Mouse (Mus musculus): Measurements from ENCODE around the gene Wwox. TPM values are rescaled to one million over a fixed set of nuclear protein-coding genes. Genes with fewer than 3 reads are reported as not detected.

Gene Wwox
- total RNA-seq, 2 experiments from 2014 or later = 12.7 to 13.6 TPM

GRCm38 (mm10) chr8:114964206-114964605 is 524.8 kb downstream of the Wwox start:
- DNase-seq (ENCODE audit: low spot score in 2 of 2) = no peak
- intact Hi-C loops (cut with DNase I) = no loop called here

DNA sequence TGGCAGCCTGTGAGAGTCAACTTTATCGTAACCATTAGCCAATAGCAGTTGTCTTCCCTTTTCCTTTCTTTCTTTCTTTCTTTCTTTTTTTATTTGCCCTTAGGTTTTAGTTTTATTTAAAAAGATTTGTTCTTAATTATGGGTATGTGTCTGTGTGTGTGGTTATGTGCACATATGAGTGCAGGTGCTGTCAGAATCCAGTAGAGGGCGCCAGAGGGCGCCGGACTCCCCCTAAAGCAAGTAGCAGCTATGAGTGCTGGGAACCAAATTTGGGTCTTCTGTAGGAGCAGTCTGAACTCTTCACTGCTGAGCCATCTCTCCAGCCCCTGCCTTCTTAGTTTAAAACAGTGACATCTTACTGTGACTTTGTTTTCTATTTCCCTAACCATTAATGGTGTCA is 529.4 kb downstream of the Wwox start:
- DNase-seq (ENCODE audit: low spot score in 2 of 2) = no peak
- intact Hi-C loops (cut with DNase I) = no loop called here

DNA sequence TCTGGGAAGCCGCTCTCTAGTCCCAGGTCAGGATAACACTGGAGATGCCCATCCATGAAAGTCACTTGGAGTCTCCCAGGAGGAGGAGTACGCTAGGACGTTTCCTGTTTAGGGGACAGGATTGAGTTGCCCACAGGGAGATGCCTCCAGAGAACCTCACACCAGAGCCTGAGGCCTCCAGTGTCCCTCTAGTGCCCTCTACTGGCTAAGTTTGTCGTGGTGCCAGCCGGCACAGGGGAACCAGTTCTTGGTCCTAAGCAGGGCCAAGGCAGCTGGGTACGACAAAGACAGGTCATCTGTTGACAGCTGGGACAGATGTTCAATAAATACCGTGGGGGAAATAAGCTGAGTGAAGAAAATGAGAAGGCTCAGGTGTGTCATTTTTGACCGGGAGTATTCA is 531.9 kb downstream of the Wwox start:
- intact Hi-C loops (cut with DNase I) = loop anchor here (1.0 to 5.0 kb wide), 4 partner anchors 200 to 736 kb away; partner anchors contain the start of gene Maf
- DNase-seq (ENCODE audit: low spot score in 2 of 2) = peak; percentile 71 to 76

DNA sequence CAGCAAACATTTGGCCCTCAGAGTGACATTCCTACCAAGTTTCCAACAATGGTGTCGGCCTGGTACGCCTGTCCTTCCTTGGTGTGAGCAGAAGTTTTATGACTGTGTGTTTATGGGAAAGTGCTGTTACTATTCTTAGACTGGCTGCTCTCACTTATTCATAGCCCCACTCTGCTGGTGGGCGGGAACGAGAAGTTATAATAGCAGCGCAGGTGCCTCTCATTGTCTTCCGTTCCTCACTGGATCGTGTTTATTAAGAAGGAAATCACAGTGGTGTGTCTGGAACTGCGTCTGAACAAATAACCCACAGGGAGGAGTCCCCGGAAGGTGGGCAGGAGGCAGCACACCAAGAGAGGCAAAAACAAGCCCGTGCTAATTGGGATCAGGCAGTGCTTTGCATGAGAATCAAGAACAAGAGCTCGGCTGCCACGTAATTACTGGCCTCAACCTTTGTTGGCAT is 533.6 kb downstream of the Wwox start:
- peak; percentile 22 to 26 for DNase-seq (ENCODE audit: low spot score in 2 of 2)
- intact Hi-C loops (cut with DNase I) = loop anchor here (5.0 kb wide), 3 partner anchors 431 to 734 kb away; partner anchors contain the start of gene Maf

DNA sequence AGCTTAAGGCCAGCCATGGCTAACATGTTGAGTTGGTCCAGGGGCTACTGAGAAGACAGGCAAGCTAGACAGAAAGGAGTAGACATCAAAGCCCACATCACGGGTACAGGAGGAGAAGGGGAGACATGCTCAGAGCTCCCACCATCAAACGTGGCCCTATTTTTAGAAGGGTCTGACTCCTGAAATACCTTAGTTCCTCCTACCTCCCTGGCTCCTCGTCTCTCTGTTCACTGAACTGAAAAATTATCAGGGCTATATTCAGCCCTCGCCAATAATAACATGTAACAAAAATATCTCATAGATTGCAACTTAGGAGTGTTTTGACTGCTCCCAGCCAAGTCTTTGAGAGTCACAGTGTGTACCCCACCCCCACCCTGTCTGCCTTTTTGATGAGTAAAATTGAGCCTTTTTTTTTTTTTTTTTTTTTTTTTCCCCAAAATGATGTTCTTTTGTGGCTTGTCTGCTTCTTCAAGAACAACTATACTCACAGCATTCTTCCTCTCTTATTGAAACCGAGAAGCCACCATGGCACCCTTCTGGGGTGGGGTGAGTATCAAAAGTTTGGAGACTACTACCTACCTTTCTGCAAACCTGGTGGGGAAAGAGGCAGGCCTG is 535.0 kb downstream of the Wwox start:
- DNase-seq (ENCODE audit: low spot score in 2 of 2) = no peak
- intact Hi-C loops (cut with DNase I) = loop anchor here (5.0 kb wide), 3 partner anchors 432 to 733 kb away; partner anchors contain the start of gene Maf

GRCm38 (mm10) chr8:114977746-114978145 is 538.3 kb downstream of the Wwox start:
- DNase-seq (ENCODE audit: low spot score in 2 of 2) = no peak
- intact Hi-C loops (cut with DNase I) = no loop called here

- intact Hi-C loops (cut with DNase I) = no loop called here
Observed at GRCm38 (mm10) chr8:114978206-114978960, 538.9 kb downstream of the Wwox start.

DNA sequence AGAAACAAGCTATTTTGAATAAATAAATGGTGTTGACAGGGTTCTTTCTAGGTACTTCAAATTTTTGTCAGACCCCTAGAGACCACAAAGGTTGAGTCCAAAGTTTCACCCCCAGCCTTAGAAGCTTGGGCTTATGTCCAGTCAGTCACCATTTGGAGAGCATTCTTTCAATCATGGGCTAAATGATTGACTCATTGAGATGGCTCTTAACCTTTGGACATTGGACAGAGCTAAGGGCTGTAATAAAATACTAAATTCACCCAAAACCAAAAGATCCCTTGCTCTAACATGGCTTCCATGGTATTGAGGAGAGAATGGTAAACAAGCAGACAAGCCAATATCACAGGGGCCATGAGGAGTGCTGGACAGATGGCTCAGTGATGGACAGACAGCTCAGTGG is 540.2 kb downstream of the Wwox start:
- intact Hi-C loops (cut with DNase I) = no loop called here
- no peak for DNase-seq (ENCODE audit: low spot score in 2 of 2)

More at GRCm38 (mm10) chr8:114978206-114978960, 538.9 kb downstream of the Wwox start:
- no peak for DNase-seq (ENCODE audit: low spot score in 2 of 2)

DNA sequence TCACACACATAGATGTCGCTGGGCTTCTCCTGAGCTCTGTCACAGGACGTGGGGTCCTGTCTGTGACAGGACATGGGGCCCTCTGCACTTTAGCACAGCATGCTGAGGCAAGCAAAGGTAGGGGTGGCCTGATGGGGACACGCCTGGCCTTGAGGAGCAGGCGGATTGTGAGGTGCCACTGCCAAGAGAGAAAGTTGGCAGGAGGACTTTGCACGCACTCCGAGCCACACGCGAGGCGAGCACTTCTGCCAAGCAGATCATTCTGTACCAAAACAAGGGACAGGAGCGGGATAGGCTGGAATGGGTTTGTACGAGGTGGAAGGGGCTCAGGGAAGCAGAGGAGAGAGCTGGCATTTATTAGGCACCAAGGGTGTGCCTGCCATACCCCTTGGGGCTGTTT is 543.3 kb downstream of the Wwox start:
- intact Hi-C loops (cut with DNase I) = no loop called here
- no peak for DNase-seq (ENCODE audit: low spot score in 2 of 2)

DNA sequence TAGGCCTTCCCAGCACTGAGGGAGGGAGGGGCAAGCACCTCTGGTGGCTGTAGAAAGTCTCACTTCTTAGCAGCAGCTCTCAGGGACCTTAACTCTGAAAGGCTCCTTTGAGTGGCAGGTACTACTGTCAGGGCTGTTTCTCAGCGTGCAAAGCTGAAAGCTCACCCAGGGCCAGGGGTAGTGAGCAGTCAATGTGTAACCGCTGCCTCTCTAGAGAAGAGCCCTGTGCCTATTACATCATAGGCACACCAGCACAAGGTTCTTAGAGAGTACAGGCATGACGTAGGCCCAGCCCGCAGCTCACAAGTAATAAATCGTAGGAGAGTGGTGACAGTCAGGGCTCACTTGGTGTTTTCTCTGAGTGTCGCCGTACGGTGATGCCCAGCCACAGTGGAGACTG is 545.0 kb downstream of the Wwox start:
- intact Hi-C loops (cut with DNase I) = no loop called here

DNA sequence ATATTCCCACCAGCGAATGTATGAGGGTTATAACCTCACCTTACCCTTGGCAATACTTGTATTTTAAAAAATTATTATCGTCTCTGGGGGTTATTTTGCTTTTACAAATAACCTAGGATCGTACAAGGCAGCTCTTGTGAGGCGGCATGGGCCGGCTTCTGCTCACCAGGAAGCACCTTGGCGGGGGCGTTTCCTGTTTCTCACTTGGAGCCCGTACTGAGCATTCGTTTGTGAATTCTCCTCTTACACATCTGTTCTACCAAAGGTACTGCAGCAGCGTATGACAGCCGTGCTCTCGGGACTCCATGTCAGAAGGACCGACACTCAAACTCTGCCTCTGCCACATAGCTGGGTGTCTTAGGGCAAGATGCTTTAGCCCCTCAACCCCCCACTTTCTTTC is 546.5 kb downstream of the Wwox start:
- DNase-seq (ENCODE audit: low spot score in 2 of 2) = no peak
- intact Hi-C loops (cut with DNase I) = no loop called here

More for the DNA sequence above, 545.0 kb downstream of the Wwox start:
- DNase-seq (ENCODE audit: low spot score in 2 of 2) = no peak

- no peak for DNase-seq (ENCODE audit: low spot score in 2 of 2)
Observed at GRCm38 (mm10) chr8:114986971-114987370, 547.5 kb downstream of the Wwox start.

GRCm38 (mm10) chr8:114990865-114991613 is 551.6 kb downstream of the Wwox start:
- DNase-seq (ENCODE audit: low spot score in 2 of 2) = no peak
- intact Hi-C loops (cut with DNase I) = no loop called here

More at GRCm38 (mm10) chr8:114986971-114987370, 547.5 kb downstream of the Wwox start:
- intact Hi-C loops (cut with DNase I) = no loop called here

DNA sequence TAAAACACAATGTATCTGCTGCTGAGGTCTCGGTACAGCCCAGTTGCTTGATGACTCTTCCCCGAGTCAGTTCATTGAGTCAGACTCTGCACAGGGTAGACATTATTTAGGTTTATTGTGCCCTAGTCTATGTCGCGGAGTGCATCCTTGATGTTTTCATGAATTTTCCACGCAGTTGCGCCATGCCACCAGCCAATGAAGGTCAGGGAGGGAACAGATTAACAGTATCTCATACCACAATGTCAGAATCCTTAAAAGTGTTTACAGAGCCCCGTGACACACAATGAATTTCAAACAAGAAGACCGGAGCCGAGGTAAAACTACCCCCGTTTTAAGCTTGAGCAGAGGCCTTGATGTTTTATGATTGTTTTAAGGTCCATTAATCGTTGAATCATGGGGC is 561.3 kb downstream of the Wwox start:
- intact Hi-C loops (cut with DNase I) = no loop called here
- DNase-seq (ENCODE audit: low spot score in 2 of 2) = no peak

DNA sequence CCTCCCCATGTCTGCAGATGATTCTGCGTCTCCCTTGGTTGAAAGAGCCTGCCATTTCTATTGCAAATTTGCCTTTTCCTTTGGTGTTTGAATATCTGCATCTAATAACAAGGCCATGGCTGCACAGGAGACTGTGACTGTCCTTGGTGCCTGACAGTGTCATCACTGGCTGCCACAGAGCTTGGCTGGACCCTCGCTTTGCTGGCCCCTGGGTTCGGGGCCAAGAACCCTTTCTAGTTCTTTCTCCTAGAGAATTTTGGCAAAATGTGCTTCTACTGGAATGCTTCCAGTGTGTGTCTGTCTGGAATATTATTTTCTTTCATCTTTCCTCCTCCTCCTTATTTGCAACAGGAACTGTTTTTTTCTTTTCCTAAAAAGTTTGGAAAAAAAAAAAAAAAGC is 565.6 kb downstream of the Wwox start:
- intact Hi-C loops (cut with DNase I) = no loop called here
- no peak for DNase-seq (ENCODE audit: low spot score in 2 of 2)

DNA sequence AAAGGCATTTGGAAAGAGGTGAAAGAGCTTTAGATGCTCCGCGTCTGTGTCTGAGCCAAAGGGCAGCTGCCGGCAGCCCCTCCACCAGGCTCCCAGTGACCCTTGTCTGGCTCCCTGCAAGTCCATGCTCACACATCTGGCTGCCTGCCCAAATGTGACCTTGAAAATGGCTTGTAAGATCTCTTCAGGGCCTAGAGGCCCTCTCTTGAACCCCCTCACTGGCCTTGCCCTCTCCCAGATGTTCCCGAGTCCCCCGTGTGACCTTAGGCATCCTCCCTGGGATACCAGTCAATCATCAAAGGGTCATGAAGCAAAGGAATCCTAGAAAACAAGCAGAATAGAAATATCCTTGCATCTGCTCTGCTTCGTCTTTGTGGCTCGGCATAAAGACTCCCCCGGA is 567.1 kb downstream of the Wwox start:
- intact Hi-C loops (cut with DNase I) = no loop called here

GRCm38 (mm10) chr8:115007280-115007679 is 567.8 kb downstream of the Wwox start:
- intact Hi-C loops (cut with DNase I) = no loop called here
- peak; percentile 4 to 35 for DNase-seq (ENCODE audit: low spot score in 2 of 2)

More for the DNA sequence above, 567.1 kb downstream of the Wwox start:
- DNase-seq (ENCODE audit: low spot score in 2 of 2) = no peak

- intact Hi-C loops (cut with DNase I) = no loop called here
Observed at GRCm38 (mm10) chr8:115008624-115009620, 569.5 kb downstream of the Wwox start.

More at GRCm38 (mm10) chr8:115008624-115009620, 569.5 kb downstream of the Wwox start:
- no peak for DNase-seq (ENCODE audit: low spot score in 2 of 2)
